Mouse (Mus musculus) c-Kit-positive CD71-positive TER-119-negative erythroid progenitor cells, embryonic 14.5 days (primary cell): ENCODE measurements around the gene Zfp593.

Experiments used
- DNase-seq: peaks from one replicate; pipeline ENCODE4 v3.0.0-alpha.2; 2013; ENCODE audit warnings: low read depth

Gene Zfp593

DNA sequence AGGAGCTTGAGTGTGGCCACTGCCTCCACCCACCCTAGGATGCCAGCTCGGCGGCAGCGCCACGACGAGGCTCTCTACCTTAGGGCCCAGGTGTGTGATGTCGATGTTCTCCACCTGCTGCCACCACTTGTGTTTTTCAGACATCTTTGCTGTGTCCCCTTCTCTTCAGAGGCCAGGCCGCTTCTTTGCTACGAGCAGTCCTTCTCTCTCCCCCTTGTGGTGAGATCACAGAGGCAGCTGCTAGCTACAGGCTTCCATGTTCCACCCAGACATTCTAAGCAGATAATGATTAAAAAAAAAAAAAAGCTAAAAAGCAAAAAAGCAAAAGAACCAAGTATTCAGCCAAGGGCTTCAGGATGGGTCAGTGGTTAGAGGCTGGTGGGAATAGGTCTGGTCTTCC, 18.2 kb downstream of the Zfp593 start, which contains the start of gene Catsper4:
Gene Catsper4 (minus strand): TSS at position 190 of the 400 bp plus-strand sequence.
- no peak for DNase-seq

DNA sequence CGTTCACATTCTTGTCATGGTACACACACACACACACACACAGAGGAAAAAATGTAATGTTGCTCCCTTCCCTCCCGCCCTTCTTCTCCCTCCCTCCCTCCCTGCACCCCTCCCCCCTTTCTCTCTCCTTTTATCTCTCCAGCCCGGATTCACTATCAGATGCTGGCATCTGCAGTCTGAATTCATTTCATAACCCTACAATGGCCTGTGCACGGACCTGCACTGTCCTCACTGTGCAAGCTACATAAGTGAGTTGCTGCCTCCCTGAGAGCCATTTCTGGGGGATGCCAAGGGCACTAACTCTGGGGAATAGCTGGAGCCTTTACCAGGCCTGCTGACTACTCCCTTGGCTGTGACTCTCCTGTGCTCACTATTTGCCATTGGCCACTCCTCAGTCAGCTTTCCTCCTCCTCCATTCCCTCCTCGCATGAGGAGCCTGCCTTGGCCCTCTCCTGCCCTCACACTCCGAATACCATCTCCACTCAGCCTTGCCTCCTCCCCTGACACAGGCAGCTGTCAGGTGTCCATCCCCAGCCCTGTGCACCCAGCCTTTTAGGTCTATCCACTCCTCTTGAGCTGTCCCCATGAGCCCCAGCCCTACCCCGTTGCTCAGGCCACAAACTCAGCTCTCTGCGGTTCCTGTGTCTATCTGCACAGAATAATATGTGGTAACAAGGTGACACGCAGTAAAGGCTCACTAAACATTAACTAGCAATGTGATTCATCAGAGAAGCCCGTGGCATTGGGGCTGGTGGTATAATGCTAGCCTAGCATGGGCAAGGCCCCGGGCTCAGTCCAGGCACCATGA, 22.4 kb downstream of the Zfp593 start:
- DNase-seq, result no peak

DNA sequence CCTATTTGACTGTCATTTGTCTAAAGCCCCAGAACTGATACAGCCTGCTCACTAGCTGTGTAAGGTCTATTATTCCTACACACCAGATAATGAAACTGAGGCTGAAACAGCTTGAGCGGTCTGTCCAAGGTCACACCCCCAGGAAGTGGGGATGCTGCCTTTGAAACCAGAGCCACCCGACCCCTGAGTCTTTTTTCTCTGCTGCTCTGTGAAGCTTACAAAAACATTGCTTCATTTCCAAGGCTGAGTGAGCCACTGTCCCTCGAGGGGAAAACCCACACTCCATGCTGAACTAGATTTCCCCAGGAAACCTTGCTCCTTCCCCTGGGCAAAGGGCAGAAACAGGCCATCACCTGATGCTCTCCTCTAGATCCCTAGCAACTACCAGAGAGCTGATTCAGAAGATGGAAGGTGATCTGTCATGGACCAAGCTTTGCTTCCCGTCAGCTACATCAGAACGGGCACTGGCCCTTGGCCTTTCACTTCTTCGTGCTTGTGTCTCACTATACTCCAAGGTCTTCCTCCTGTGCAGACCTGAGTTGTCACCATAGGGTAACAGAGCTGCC, 38.8 kb downstream of the Zfp593 start:
- DNase-seq, result no peak

DNA sequence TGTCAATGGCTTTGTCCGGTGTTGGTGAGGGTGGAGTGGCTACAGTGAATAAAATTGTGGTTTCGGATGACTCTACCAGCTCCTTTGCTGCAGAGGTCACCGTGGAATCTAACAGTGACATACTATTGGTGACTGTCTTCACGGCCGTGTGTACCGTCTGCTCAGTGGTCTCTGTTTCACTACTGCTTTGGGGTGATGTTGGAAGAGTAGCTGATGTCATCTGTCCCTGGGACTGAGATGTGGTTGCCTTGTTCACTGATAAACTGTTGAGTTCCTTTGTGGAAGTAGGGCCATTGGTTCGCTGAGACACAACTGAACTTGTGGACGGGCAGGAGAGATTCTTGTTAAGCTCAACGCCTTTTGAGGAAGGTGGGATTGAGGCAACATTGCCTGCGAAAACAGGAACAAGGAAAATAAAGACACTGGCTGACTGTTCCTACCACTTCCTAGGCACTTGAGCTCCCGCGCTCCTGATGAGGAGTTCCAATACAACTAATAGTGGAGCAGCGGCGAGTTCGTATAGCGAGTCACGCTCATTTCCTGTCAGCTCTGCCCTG, 42.0 kb downstream of the Zfp593 start:
- no peak for DNase-seq

DNA sequence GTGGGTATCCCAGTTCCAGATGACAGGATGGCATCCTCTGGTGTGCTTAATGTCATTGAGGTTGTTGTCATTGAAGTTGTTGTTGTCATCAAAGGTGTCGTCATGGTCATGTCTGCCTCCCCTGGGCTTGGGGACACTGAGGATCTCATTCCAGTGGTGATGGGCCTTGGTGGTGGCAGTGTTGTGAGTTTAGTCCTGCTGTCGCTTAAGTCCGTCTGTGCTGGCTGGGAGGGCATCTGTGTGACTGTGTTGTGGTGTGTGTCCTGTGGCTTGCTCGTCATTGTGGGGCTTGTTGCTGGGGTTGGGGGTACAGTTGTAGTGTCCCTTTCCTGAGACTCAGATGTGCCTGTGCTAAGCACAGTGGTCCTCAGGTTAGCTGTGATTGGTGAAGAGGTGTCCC, 42.5 kb downstream of the Zfp593 start, which contains the start of gene Gm7534:
Gene Gm7534 (minus strand): TSS at position 101 of the 400 bp plus-strand sequence.
- DNase-seq, result no peak

DNA sequence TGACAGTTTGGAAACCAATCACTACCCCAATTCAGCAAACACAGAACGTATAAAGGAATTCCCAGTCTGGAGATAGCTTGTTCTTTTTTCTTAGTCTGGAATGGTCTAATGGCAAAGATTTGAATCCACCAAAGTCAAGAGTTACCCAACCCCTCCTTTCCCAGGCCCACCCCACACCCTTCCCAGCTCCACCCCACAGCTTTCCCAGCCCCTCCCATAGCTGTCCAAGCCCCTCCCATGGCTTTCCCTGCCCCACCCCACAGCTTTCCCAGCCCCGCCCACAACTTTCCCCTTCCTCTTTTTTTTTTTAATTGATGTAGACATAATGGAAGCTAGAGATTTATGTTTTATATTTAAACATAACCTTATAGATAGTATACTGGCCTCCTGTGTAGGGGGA, 46.0 kb downstream of the Zfp593 start:
- no peak for DNase-seq
